Mouse (Mus musculus) ES-E14 (cell line): ENCODE measurements around the gene Gfer. TPM values are rescaled to one million over a fixed set of nuclear protein-coding genes. Genes with fewer than 3 reads are reported as not detected.

Source experiments
- DNase-seq: peaks from one replicate; pipeline ENCODE4 v3.0.0-alpha.2; 2013; ENCODE audit warnings: low read depth, low spot score
- H3K27ac ChIP-seq: 2 replicates; pipeline ENCODE4 v1.5.1; 2012; ENCODE audit warnings: low read depth, mild to moderate bottlenecking, low read length, moderate library complexity, mixed read lengths; ENCODE audit not compliant: poor library complexity, insufficient read depth, severe bottlenecking
- H3K36me3 ChIP-seq: 2 replicates; pipeline ENCODE4 v1.6.1; 2012; ENCODE audit warnings: mild to moderate bottlenecking, low read length, moderate library complexity, mixed read lengths; ENCODE audit not compliant: control insufficient read depth, poor library complexity, insufficient read depth, severe bottlenecking
- H3K4me1 ChIP-seq, 2 experiments: fragments of 150-350 bp in 1 of 2; sonication (generic) in 1 of 2; 2 replicates each; pipeline ENCODE4 v1.6.1; 2012; ENCODE audit warnings: low read length in 2 of 2, mild to moderate bottlenecking in 1 of 2, mixed read lengths in 1 of 2; ENCODE audit not compliant: control insufficient read depth in 2 of 2, insufficient read depth in 2 of 2, poor library complexity in 1 of 2
- H3K4me3 ChIP-seq, 2 experiments: fragments of 150-350 bp in 1 of 2; sonication (generic) in 1 of 2; 2 replicates each; pipeline ENCODE4 v1.5.1; 2012; ENCODE audit warnings: low read length in 2 of 2, low read depth in 1 of 2, mild to moderate bottlenecking in 1 of 2, mixed read lengths in 1 of 2; ENCODE audit not compliant: insufficient read depth in 1 of 2, poor library complexity in 1 of 2, severe bottlenecking in 1 of 2
- H3K9ac ChIP-seq: 2 replicates; pipeline ENCODE4 v1.6.1; 2012; ENCODE audit warnings: low read depth, mild to moderate bottlenecking, low read length, mixed read lengths; ENCODE audit not compliant: poor library complexity, insufficient read depth, severe bottlenecking
- H3K9me3 ChIP-seq: fragments of 150-350 bp; sonication (generic); 2 replicates; pipeline ENCODE4 v1.6.1; 2012; ENCODE audit warnings: low read depth, mild to moderate bottlenecking, low read length; ENCODE audit not compliant: control insufficient read depth, insufficient read depth
- CHD2 ChIP-seq: IDR thresholded peaks from 2 replicates; pipeline ENCODE4 v1.6.1; 2014; ENCODE audit warnings: mild to moderate bottlenecking, low read depth, low read length, inconsistent platforms
- HCFC1 ChIP-seq: IDR thresholded peaks from 2 replicates; pipeline ENCODE4 v1.6.1; 2012; ENCODE audit warnings: low read length, inconsistent platforms, borderline replicate concordance; ENCODE audit not compliant: insufficient read depth
- MAFK ChIP-seq: IDR thresholded peaks from 2 replicates; pipeline ENCODE4 v1.6.1; 2014; ENCODE audit warnings: mild to moderate bottlenecking, low read depth, low read length, inconsistent platforms; ENCODE audit not compliant: insufficient read depth
- ZC3H11A ChIP-seq: IDR thresholded peaks from 2 replicates; pipeline ENCODE4 v1.6.1; 2012; ENCODE audit warnings: low read depth, mild to moderate bottlenecking, inconsistent platforms, low read length, borderline replicate concordance
- ZNF384 ChIP-seq: IDR thresholded peaks from 2 replicates; pipeline ENCODE4 v1.6.1; 2012; ENCODE audit warnings: low read depth, low read length, inconsistent platforms
- in situ Hi-C, 2 experiments: fragments of 600-800 bp; cut with MboI; formaldehyde crosslinking; loops; one replicate each; pipeline ENCODE4 v1.15.1; 2025; ENCODE audit warnings: low sequenced_read_pairs in 2 of 2, inconsistent platforms in 1 of 2; ENCODE audit not compliant: unreplicated experiment in 2 of 2
- total RNA-seq: library from RNA; depleted of rRNA; stranded (reverse); fragments of 300-350 nt; gene quantifications from 2 replicates; pipeline ENCODE4 v1.2.3, GENCODE M21; 2012; rRNA removed

Gfer gene
- total RNA-seq, 1 experiment = 61.8 TPM

- Histone ChIP-seq H3K36me3 (peaks cover 4% of the 10 kb centered on the region; the same call in 1 of the 2 replicates), H3K4me1 (peaks cover 7 to 31% of the 10 kb centered on the region in 2 experiments; a peak in 3 of 4 replicates), H3K27ac (no peak overlapping the region), H3K9ac (no peak overlapping the region), H3K9me3 (no peaks in the 10 kb centered on the region), H3K4me3 (no peak overlapping the region)
- DNase-seq = no peak
- TF ChIP-seq ZC3H11A (no peak), CHD2 (no peak), HCFC1 (no peak), ZNF384 (no peak), MAFK (no peak)
- in situ Hi-C loops = no loop called here
These were observed 50.9 kb downstream of the Gfer start for GRCm38 (mm10) chr17:24644875-24645721.

- TF ChIP-seq MAFK = no peak
- peaks cover 4% of the 10 kb centered on the region; the same call in 1 of the 2 replicates for H3K36me3 ChIP-seq
- peaks cover 5 to 30% of the 10 kb centered on the region in 2 experiments; a peak in 3 of 4 replicates for H3K4me1 ChIP-seq
- no peak overlapping the region for H3K9ac ChIP-seq
- no peak overlapping the region for H3K27ac ChIP-seq
- DNase-seq = no peak
- no peaks in the 10 kb centered on the region for H3K9me3 ChIP-seq
- no peak overlapping the region for H3K4me3 ChIP-seq
- in situ Hi-C loops = no loop called here
These were observed 51.8 kb downstream of the Gfer start for GRCm38 (mm10) chr17:24644030-24644715.

Other genes with a start within 250 kb of the Gfer start
- gene E4f1, start 225.8 kb downstream of the Gfer start, total RNA-seq = 23.4 and 38.2 TPM in 2 replicates
- 12.8 and 16.6 TPM in 2 replicates for gene Pgp, start 225.8 kb downstream of the Gfer start, total RNA-seq
- 1.2 and 1.4 TPM in 2 replicates for gene Bricd5, start 222.3 kb downstream of the Gfer start, total RNA-seq
- gene Mlst8, start 217.1 kb downstream of the Gfer start, total RNA-seq = 24.2 and 32.8 TPM in 2 replicates
- gene Caskin1, start 207.6 kb downstream of the Gfer start, total RNA-seq = 1.8 and 2.0 TPM in 2 replicates
- gene Traf7, start 168.2 kb downstream of the Gfer start, total RNA-seq = 149 and 228 TPM in 2 replicates
- 2.8 and 7.4 TPM in 2 replicates for gene Rab26, start 161.9 kb downstream of the Gfer start, total RNA-seq
- gene Pkd1, start 146.3 kb downstream of the Gfer start, total RNA-seq = 27.8 and 35.9 TPM in 2 replicates
- gene Tsc2, start 63.5 kb downstream of the Gfer start, total RNA-seq = 93.0 and 118 TPM in 2 replicates
- 39.4 and 43.0 TPM in 2 replicates for gene Nthl1, start 63.5 kb downstream of the Gfer start, total RNA-seq
- gene Slc9a3r2, start 45.8 kb downstream of the Gfer start, total RNA-seq = 11.4 and 22.7 TPM in 2 replicates
- gene Npw, start 37.7 kb downstream of the Gfer start, total RNA-seq = 3.0 and 6.0 TPM in 2 replicates
- 39.7 and 55.9 TPM in 2 replicates for gene Zfp598, start 26.5 kb downstream of the Gfer start, total RNA-seq
- gene Syngr3, start 6.2 kb downstream of the Gfer start, total RNA-seq = 4.1 and 13.1 TPM in 2 replicates
- 2.9 and 7.5 TPM in 2 replicates for gene Noxo1, start 78 bp upstream of the Gfer start, total RNA-seq
- gene Tbl3, start 11.5 kb upstream of the Gfer start, total RNA-seq = 108 and 119 TPM in 2 replicates
- gene Rnf151, start 21.9 kb upstream of the Gfer start, total RNA-seq = 0.71 and 0.95 TPM in 2 replicates
- gene Rps2, start 22.0 kb upstream of the Gfer start, total RNA-seq = 3,495 and 3,661 TPM in 2 replicates
- gene Ndufb10, start 28.3 kb upstream of the Gfer start, total RNA-seq = 147 and 191 TPM in 2 replicates
- gene Rpl3l, start 31.7 kb upstream of the Gfer start, total RNA-seq = 0.16 and 0.67 TPM in 2 replicates
- 23.5 and 30.2 TPM in 2 replicates for gene Msrb1, start 40.5 kb upstream of the Gfer start, total RNA-seq
- 1.6 and 2.3 TPM in 2 replicates for gene Hs3st6, start 56.8 kb upstream of the Gfer start, total RNA-seq
- gene Meiob, start 108.1 kb upstream of the Gfer start, total RNA-seq = 0.13 and 0.42 TPM in 2 replicates
- 37.3 and 40.5 TPM in 2 replicates for gene Hagh, start 144.0 kb upstream of the Gfer start, total RNA-seq
- 9.7 and 9.8 TPM in 2 replicates for gene Fahd1, start 154.2 kb upstream of the Gfer start, total RNA-seq
- gene Igfals, start 169.8 kb upstream of the Gfer start, total RNA-seq = 2.5 and 5.8 TPM in 2 replicates
- 85.8 and 118 TPM in 2 replicates for gene Nubp2, start 190.2 kb upstream of the Gfer start, total RNA-seq
- gene Spsb3, start 190.5 kb upstream of the Gfer start, total RNA-seq = 34.2 and 37.1 TPM in 2 replicates
- gene Eme2, start 198.9 kb upstream of the Gfer start, total RNA-seq = 21.8 and 33.7 TPM in 2 replicates
- gene Mrps34, start 199.0 kb upstream of the Gfer start, total RNA-seq = 36.1 and 39.6 TPM in 2 replicates
- gene Nme3, start 200.3 kb upstream of the Gfer start, total RNA-seq = 59.4 and 84.1 TPM in 2 replicates
- 55.7 and 63.7 TPM in 2 replicates for gene Mapk8ip3, start 240.8 kb upstream of the Gfer start, total RNA-seq